Mouse (Mus musculus): ENCODE data around the gene Mnat1. TPM values are rescaled to one million over a fixed set of nuclear protein-coding genes. Genes with fewer than 3 reads are reported as not detected.

Gene Mnat1
- total RNA-seq, 1 experiment from 2014 or later = 45.8 TPM

DNA sequence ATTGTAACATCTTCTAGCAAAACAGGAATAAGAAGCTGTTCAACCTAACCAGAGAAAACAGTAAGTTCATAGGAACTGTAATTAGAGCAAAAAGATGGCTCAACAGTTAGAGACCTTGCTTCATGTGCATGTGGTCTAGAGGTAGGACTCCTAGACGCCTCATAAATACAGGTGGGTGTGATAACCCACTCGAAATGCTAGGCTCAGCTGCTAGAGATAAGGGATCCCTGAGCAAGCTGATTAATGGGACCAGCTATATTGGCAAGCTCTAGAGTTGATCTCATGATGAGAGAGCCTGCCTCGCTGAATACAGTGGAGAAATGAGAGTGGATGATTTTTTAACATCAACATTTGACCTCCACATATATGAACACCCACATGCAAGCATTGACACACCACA is 97.7 kb downstream of the Mnat1 start:
- no peak for ATAC-seq (replicated peaks; ENCODE audit: low read depth, poor library complexity, severe bottlenecking)

DNA sequence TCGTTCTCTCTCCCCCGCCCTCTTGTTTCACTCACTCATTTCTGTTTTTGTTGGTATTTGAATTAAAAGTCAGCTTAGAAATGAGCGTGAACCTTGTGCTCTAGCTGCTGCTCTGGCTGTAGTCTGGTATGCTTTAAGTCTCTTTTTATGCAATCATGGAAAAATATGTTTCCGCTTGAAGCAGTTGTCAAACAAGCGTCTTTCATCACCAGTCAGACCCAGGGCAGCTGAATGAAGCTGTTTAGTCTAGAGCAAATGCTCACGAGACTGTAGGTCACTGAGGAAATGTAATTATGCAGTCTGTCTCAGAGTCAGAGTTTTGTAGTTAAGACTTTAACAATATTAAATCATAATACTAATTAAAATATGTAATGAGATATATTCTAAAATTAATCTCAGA is 100.4 kb downstream of the Mnat1 start:
- no peak for ATAC-seq (replicated peaks; ENCODE audit: low read depth, poor library complexity, severe bottlenecking)

DNA sequence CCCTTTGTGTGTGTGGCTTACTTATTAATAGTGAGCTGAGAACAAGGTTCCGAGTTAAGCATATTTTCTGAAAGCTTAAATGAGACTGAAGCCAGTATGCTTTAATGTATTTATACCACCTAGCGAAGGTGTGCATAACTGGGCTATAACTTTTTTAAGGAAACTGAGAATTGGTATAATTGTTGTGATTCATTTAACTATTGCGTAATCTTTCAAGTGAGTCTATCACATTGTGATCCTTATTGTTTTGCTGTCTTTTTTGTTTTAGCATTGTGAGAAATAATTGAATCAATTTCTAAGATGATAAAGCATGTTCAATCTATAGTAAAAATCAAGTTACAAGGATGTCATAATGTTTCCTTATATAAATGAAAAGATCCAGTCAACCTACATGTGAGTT is 104.9 kb downstream of the Mnat1 start:
- no peak for ATAC-seq (replicated peaks; ENCODE audit: low read depth, poor library complexity, severe bottlenecking)

DNA sequence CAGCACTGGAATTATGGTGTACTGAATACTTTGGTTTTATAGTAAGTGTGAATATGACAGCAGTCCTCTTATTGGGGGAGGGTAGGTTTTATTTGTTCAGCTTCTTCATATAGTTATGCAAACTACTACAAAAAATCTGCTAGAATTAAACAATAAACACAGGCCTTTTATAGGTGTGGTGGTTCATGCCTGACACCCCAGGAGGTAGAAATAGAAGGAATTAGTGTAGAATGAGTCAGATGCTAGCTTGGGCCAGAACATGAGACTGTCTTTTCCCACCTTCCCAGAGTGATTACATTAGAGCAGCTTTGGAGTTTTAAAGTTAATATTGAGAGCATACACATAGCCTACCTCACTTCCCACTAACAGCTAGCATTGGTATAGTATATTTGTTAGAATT is 106.7 kb downstream of the Mnat1 start:
- ATAC-seq (replicated peaks; ENCODE audit: low read depth, poor library complexity, severe bottlenecking) = no peak

DNA sequence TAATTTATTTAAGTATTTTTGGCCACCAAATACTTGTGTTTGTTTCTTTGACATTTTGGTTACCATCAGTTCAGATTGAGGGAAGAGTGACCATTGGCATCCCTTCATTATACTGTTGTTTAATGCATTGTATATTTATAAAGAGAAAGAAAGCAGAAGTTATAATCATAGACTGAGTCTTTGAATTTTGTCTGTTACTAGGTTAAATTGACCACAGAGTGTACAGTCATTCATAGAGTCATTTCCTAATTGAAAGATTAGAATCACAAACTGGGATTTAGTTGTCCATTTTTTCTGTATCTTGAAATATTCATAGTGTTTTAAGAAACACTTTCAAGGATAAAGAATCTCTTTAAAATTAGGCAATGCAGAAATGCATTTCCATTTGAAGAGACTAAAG is 108.0 kb downstream of the Mnat1 start:
- ATAC-seq (replicated peaks; ENCODE audit: low read depth, poor library complexity, severe bottlenecking) = peak; percentile 52; the same call in 1 of the 2 replicates

DNA sequence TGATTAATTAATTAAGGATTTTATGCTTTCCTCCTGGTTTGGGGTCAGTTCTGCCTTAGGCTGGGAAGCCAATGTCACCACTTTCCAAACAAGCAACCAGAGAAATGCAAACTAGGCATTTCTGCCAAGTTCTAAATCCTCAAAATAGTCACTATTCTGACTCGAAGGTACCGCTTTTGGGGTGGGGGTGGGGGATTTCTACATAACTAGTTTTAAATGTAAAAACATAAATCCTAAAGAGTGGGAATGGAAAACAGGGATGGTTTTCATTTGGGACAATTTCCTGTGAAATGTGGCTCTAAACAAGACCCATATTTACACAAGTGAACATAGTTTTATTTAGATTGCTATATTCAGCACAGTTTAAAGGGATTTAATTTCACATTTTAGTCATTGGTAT is 109.1 kb downstream of the Mnat1 start:
- ATAC-seq (replicated peaks; ENCODE audit: low read depth, poor library complexity, severe bottlenecking) = no peak

DNA sequence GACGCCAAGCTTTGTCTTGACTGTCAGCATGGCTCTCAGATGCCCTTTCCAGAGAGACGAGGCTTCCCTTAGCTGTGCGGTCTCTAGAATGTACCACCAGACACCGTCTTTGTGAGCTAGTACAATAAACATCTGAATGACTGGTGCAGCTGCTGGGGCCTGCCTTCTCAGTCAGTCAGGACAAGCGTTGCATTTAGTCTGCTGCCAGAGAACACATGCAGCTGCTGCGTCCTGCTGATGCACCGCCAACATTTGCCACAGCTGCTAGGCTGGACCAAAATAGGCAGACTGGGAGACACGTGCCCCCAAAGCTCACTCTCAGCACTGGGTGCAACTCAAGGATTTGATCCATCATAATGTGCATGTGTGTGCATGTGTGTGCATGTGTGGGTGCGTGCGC is 118.4 kb downstream of the Mnat1 start:
- no peak for ATAC-seq (replicated peaks; ENCODE audit: low read depth, poor library complexity, severe bottlenecking)

DNA sequence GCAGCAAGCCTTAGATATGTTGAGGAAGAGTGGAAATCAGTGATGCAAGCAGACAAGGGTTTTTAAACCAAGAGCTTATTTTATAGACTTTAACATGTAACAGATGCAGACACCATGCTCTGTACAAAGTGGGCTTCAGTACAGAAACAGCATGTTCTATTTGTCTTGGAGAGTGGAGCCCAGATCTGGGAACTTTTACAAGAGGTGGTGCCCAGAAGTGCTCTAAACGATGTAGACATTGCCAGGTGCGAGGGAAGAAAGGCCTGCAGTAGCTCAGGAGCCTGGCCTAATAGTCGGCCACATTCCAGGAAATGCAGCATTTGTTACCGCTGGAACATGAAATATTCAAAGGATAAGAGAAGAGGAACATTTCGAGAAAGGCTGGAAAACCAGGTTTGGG is 122.2 kb downstream of the Mnat1 start:
- no peak for ATAC-seq (replicated peaks; ENCODE audit: low read depth, poor library complexity, severe bottlenecking)

DNA sequence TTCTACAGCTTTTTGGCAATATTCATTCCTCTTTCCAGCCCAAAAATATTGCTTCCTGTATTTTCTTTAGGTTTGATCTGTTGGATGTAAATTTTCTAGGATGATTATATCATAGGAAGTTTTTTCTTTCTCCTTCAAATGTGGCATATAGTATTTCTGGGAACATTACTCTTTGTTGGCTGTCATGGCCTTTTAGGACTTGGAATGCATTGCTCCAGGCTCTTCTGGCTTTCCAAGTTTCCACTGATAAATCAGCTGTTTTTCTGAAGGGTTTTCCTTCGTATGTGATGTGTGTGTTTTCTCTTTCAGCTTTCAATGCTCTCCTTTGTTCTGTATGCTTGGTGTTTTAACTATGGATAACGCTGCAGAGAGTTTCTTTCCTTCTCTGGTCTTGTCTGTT is 131.5 kb downstream of the Mnat1 start:
- no peak for ATAC-seq (replicated peaks; ENCODE audit: low read depth, poor library complexity, severe bottlenecking)

DNA sequence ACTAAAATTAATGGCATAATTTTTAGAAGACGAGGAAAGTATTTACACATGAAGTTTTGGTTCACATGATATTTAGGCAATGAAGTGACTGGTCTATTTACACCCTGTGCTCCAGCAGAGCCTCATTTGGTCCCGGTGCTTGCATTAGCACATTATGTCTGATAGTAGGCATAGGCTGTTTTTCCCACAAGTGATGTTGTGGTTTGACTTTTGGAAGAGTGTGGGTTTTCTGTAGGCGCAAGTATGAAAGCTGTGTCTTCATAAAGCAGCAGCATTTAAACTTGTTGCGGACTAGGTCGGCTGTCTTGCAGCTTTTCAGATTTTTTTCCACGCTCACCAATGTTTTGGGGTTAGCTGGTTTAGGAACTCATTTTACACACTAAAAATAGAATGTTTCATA is 135.8 kb downstream of the Mnat1 start:
- no peak for ATAC-seq (replicated peaks; ENCODE audit: low read depth, poor library complexity, severe bottlenecking)

DNA sequence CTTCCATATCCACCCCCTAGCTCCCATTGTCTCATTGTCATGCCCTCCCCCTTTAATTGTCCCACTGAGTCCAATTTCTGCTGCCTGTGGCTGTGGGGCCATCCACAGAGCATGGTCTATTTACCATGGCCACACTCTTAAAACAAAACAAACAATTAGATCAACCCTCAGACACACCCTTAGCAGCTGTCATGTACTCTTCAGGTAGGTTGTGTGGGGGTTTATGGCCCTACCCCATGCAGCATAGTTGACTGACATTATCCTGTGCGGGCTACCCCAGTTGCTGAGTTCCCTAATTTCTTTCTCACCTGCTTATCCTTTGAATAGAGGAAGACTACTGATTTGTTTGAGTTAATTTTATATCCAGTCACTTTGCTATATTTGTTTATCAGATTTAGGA is 136.8 kb downstream of the Mnat1 start:
- no peak for ATAC-seq (replicated peaks; ENCODE audit: low read depth, poor library complexity, severe bottlenecking)

DNA sequence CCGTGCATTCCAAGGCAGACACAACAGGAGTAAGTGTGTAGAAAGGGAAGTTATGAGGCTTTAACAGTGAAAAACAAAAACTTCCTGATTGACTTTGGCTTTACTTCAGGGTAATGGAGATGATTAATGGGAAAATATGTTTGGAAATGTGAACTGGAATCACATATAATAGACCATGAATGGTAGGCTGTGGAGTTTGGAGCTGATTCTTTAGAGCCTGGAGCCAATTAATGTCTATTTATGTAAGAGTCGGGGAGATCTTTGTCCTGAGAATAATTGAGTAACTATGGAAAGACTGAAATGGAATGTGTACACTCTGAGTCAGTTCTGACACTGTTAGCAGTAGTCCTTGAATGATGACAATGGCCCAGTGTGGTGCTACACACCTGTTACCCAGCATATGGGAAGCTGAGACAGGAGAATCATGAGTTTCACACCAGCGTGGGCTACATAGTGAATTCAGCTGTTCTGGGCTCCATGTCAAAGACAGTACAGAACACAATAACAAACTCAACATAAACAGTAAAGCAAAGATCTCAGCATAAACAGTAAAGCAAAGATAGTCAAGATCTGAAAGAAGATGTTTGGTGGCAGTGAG is 142.0 kb downstream of the Mnat1 start:
- ATAC-seq (replicated peaks; ENCODE audit: low read depth, poor library complexity, severe bottlenecking) = no peak

DNA sequence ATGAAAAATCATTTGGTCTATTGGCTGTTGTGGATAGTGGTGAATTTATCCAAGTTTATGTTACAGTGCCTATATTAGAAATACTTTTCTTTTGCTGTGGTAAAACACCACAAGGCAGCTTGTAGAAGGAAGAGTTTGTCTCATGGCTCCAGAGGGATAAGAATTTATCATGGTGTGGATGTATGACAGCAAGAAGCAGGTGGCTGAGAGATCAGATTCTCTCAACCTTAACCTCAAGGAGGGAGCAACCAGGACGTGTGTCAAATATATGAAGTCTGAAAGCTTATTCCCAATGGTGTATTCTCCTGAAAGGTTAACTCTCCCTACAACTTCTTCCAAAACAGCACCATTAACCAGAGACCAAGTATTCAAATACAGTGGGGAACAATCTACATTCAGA is 143.1 kb downstream of the Mnat1 start:
- ATAC-seq (replicated peaks; ENCODE audit: low read depth, poor library complexity, severe bottlenecking) = no peak

DNA sequence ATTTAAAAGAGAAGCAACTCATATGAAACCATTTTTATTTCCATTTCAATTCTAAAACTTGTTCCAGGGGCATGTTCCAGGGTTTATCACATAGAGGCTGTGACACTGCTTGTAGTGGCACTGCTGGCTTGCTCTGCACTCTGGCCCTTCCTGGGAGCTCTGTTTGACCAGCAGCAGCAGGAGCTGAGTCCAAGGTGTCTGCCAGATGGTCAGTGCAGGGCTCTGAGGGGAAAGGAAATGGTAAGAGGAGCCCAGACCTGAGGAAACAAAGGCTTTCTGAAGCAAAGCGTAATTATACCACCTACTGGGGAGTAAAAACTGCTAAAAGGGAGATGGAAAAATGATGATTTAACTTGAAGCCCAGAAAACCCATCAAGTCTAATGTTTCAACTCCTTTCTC is 145.0 kb downstream of the Mnat1 start:
- ATAC-seq (replicated peaks; ENCODE audit: low read depth, poor library complexity, severe bottlenecking) = no peak

DNA sequence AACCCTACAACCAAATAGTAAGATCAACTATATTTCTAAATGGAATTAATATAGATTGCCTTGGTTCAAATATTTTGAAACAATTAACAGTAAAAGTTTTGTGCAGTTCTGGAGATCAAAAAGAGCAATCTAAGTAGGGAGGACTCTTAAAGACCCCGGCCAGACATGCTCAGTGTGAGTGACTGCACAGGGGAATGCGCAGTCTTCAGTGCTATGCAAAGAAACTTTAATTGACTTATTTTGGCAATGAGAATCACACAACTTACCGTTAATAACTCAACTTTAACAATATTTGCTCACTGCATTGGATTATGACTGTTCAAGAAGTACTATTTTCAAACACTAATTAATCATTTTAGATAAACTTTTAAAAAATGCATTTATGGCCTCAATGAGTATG is 146.0 kb downstream of the Mnat1 start:
- ATAC-seq (replicated peaks; ENCODE audit: low read depth, poor library complexity, severe bottlenecking) = no peak

DNA sequence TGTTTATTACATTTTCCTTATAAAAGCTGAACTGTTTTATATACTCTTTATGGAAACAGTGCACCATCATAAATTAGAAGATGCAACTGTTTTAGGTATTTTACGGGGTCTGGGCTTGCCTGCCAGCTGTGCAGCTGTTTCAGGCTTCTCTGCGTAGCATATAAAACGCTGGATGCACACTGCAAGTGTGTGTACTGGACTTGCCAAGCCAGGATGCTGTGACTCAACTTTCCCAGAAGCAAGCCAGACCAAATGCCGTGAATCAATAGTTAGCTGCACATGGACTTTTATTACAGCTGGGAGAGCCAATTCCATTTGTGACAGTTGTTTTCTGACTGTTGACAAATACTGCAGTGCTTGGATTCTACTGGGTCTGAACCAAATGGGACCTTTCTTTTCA is 146.4 kb downstream of the Mnat1 start:
- no peak for ATAC-seq (replicated peaks; ENCODE audit: low read depth, poor library complexity, severe bottlenecking)

DNA sequence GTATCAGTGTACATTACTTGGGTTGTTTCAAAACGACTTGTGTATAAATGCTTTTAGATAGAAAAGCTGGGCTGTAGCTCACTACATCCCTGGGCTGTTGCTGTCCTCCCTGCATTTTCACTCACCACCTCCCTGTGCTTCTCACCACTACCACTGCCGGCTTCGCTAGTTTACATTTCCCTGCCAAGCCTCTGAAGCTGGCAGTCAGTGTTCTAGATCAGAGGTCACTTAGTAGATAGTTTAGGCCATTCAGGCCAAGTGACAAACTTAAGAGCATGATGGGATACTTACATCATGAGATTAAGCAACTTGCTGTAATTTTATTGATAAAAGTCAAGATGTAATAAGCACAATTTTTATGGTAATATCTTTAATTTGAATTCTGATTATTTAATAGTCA is 151.4 kb downstream of the Mnat1 start:
- no peak for ATAC-seq (replicated peaks; ENCODE audit: low read depth, poor library complexity, severe bottlenecking)

DNA sequence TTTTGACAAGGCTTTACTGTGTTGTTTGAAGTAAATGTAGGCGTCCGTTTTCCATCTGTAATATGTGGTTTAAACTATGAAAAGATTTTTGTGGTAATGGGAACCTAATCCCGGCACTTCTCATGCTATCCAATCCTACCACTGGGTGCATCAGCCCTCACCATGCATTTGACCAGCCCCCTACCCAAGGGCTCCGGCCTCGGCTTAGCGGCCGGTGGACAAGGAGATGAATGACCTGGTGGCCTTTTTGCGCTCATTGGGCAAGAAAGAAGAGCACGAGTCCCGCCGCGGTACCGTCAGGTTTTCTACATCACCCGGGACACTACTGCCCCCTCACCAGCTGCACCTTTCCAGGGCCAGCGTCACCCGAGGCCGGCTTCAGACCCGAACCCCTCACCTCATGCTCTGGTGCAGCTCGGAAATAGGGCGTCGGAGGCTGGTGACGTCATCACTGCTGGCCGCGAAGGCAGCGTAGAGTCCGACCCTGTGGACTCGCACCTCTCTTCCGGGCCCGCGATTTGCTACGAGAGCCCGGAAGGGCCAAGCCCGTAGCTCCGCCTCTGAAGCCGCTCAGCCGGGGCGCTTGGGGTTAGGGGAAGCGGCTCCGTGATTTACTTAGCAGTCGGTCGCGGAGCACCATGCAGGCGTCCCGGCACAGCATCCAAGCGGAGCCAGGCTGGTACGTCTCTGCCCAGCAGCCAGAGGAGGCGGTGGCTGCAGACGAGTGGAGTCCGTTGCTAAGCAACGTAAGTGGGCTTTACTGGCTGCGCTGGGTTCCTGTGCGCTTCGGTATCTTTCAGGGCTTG is 163.0 kb downstream of the Mnat1 start, which contains the start of the genes Trmt5 and Slc38a6:
Gene Trmt5, minus strand, starts transcription at position 424 of the 806 bp plus-strand sequence.
Gene Slc38a6, plus strand, starts transcription at position 493 of the 806 bp plus-strand sequence.
- ATAC-seq (replicated peaks; ENCODE audit: low read depth, poor library complexity, severe bottlenecking) = peak; percentile 97

DNA sequence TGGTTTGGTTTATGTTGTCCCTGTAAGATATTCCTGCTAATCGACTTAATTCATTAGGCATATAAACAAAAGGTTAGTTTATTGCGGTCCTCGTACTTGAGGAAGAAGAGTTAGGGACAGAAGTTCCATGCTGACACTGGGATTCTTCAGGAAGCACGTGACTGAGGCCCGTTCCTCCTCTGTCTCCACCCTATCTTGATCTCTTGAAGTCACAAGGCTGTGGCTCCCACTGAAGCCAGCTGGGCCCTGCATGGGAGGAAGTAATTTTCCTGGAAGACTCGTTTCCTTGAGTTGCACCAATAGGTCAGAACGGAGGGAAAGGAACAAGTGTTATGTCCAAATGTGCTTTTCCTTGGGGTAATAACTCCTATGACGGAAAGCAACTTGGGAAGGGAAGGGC is 164.1 kb downstream of the Mnat1 start:
- no peak for ATAC-seq (replicated peaks; ENCODE audit: low read depth, poor library complexity, severe bottlenecking)

DNA sequence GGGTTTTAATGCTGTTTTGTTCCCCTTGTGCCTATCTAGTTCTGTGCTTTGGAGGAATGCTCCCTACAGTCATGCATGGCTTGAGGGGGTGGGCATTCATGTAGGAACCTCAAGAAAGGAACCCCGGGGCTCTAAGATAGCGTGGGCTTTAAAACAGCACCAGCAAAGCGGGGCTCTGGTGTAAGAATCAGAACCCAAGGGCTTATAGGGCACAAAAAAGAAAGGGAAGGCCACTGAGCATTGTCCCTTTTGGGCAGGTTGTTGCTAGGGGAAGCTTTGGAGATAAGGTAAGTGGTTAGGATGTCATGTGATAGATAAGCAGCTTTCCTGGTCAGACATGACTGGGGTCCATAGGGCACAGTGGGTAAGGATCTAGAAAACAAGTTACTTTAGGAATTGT is 165.1 kb downstream of the Mnat1 start:
- ATAC-seq (replicated peaks; ENCODE audit: low read depth, poor library complexity, severe bottlenecking) = no peak

DNA sequence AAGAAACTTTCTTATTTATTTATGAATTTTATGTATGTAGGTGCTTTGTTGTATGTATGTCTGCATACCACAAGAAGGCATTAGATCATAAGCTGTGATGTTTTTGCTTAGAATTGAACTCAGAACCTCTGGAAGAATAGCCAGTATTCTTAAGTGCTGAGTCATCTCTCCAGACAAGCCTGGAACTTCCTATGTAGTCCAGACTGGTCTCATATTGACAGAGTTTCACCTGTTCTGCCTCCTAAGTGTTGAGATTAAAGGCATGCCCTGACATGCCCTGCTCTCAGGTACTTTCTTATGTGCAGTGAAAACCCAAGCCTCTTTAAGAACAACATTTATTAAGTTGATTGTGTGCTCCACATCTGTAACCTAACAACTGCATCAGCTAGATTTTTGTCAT is 171.4 kb downstream of the Mnat1 start:
- ATAC-seq (replicated peaks; ENCODE audit: low read depth, poor library complexity, severe bottlenecking) = no peak

All from common myeloid progenitor, adult 5-6 weeks (primary cell).